Mouse (Mus musculus): ENCODE data around the gene Ccdc50. TPM values are rescaled to one million over a fixed set of nuclear protein-coding genes. Genes with fewer than 3 reads are reported as not detected.

Ccdc50 gene
- polyA plus RNA-seq, 1 experiment, result 28.7 TPM

DNA sequence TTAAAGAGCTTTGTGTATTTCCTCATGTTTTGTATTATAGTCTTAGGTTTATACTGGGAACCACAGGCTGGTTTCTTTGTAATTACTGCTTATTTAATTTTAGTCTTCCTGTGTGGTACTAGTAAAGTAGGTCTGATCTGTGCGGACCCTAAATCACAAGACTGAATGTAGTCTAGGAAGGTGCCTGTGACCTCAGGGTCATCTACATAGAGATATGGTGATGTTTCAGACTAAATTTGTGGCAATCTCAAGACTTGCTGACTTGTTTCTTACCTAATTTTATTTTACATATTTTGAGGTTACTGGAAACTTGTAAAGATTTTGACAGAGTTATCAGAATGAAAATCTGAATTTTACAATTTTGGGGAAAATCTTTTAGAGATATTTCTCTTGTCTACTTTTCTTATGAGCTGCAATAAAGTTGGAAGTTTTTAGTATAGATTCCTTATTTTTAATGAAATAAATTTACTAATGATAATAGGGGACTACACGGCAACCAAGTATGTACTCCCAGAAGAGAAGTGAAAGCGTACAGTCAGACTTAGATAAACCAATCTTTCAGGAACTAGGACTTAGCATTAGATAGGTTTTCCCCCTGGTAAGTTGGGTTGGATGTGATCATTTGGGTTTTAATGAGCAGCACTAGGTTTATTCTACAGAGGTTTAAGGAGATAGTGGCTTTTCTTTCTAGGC is 10.5 kb downstream of the Ccdc50 start:
- no peak for DNase-seq
- 94% methylated on average over 3 of the region's 3 CpGs for WGBS
- H3K27me3 ChIP-seq (ENCODE audit: control insufficient read depth, insufficient read depth, low read length), result no peaks in the 10 kb centered on the region
- no peak overlapping the region for H3K27ac ChIP-seq (ENCODE audit: insufficient read depth, low read length)
- TF ChIP-seq POLR2A (IDR thresholded peaks at IDR 0.05; ENCODE audit: borderline replicate concordance, insufficient read depth, low read length) (no peak), CTCF (IDR thresholded peaks at IDR 0.05; ENCODE audit: borderline replicate concordance, insufficient read depth, low read depth, low read length) (no peak)
- H3K4me1 ChIP-seq (ENCODE audit: control insufficient read depth, insufficient read depth, low read length), result peaks cover 3% of the 10 kb centered on the region; the same call in 1 of the 2 replicates
- no peak overlapping the region for H3K4me3 ChIP-seq (replicated peaks; ENCODE audit: insufficient read depth, low read depth, low read length)

DNA sequence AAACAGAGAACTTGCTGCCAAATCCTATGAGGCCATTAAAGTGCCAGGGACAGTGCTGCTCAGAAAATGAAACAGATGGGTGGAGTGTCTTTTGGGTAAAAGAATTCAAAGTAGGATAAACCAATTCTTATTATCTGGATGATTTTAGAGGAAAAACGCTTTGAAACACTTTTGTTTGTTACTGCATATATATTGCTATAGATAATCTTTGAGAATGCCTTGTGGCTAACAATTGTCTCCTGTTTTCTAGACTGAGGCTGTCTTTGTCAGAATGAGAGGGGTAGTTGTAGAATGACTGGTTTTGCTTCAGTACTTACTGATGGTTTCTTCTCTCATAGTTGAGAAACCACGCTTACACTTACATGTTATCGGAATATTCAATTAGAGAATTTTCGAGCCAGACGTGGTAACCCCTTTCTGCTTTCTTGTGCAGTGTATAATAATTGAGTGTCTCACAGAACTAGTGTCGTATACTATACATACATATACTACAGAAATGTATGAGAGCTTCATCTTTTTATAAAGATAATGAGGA is 11.1 kb downstream of the Ccdc50 start:
- H3K27ac ChIP-seq (ENCODE audit: insufficient read depth, low read length), result no peak overlapping the region
- no peaks in the 10 kb centered on the region; the same call in 1 of the 2 replicates for H3K27me3 ChIP-seq (ENCODE audit: control insufficient read depth, insufficient read depth, low read length)
- 90% methylated on average over 6 of the region's 6 CpGs for WGBS
- H3K4me3 ChIP-seq (replicated peaks; ENCODE audit: insufficient read depth, low read depth, low read length), result no peak overlapping the region
- peak in 1 of 2 experiments; percentile 22 for DNase-seq
- H3K4me1 ChIP-seq (ENCODE audit: control insufficient read depth, insufficient read depth, low read length), result peaks cover 3% of the 10 kb centered on the region; the same call in 1 of the 2 replicates
- no peak for TF ChIP-seq CTCF (IDR thresholded peaks at IDR 0.05; ENCODE audit: borderline replicate concordance, insufficient read depth, low read depth, low read length)
- no peak for TF ChIP-seq POLR2A (IDR thresholded peaks at IDR 0.05; ENCODE audit: borderline replicate concordance, insufficient read depth, low read length)

- Histone ChIP-seq H3K27me3 (ENCODE audit: control insufficient read depth, insufficient read depth, low read length) (no peaks in the 10 kb centered on the region; the same call in 1 of the 2 replicates), H3K4me3 (replicated peaks; ENCODE audit: insufficient read depth, low read depth, low read length) (no peak overlapping the region), H3K4me1 (ENCODE audit: control insufficient read depth, insufficient read depth, low read length) (peaks cover 3% of the 10 kb centered on the region; the same call in 1 of the 2 replicates), H3K27ac (ENCODE audit: insufficient read depth, low read length) (no peak overlapping the region)
- TF ChIP-seq CTCF (IDR thresholded peaks at IDR 0.05; ENCODE audit: borderline replicate concordance, insufficient read depth, low read depth, low read length) (no peak), POLR2A (IDR thresholded peaks at IDR 0.05; ENCODE audit: borderline replicate concordance, insufficient read depth, low read length) (no peak)
- 71% methylated on average over 2 of the region's 2 CpGs for WGBS
- peak in 1 of 2 experiments; percentile 12 for DNase-seq
These were observed 12.9 kb downstream of the Ccdc50 start for GRCm38 (mm10) chr16:27401579-27401978.

- no peak for TF ChIP-seq CTCF (IDR thresholded peaks at IDR 0.05; ENCODE audit: borderline replicate concordance, insufficient read depth, low read depth, low read length)
- no peak for TF ChIP-seq POLR2A (IDR thresholded peaks at IDR 0.05; ENCODE audit: borderline replicate concordance, insufficient read depth, low read length)
- Histone ChIP-seq H3K4me3 (replicated peaks; ENCODE audit: insufficient read depth, low read depth, low read length) (no peak overlapping the region), H3K27ac (ENCODE audit: insufficient read depth, low read length) (no peak overlapping the region), H3K27me3 (ENCODE audit: control insufficient read depth, insufficient read depth, low read length) (no peaks in the 10 kb centered on the region; the same call in 1 of the 2 replicates), H3K4me1 (ENCODE audit: control insufficient read depth, insufficient read depth, low read length) (no peaks in the 10 kb centered on the region)
- DNase-seq, result no peak
These were observed 15.4 kb downstream of the Ccdc50 start for GRCm38 (mm10) chr16:27404107-27404506.

DNA sequence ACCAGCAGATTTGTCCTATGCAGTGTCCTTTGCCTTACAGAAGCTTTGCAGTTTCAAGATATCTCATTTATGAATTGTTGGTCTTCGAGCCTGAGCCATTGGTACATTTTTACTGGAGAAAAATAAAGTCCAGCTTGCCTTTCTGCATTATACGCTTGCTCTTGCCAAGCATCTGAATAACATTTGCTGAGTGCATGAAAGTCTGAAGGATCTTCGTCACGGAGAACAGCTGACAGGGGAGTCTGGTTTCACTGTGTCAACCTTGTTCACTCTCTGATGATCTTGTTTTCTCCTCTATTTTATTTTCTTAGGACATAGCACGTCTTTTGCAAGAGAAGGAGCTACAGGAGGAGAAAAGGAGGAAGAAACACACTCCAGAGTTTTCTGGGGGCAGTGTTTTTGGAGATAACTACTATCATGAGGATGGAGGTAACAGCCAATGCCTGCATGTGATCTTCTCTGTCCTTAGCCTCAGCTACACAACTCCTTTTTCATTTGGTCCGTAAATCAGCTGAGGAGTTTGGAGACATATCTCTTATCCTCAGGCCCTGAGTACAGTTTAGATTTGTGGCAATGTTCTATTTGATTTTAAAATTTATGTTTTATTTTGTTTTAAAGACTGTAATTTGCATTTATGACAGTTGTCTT is 28.4 kb downstream of the Ccdc50 start:
- TF ChIP-seq POLR2A (IDR thresholded peaks at IDR 0.05; ENCODE audit: borderline replicate concordance, insufficient read depth, low read length) (no peak), CTCF (IDR thresholded peaks at IDR 0.05; ENCODE audit: borderline replicate concordance, insufficient read depth, low read depth, low read length) (no peak)
- H3K27me3 ChIP-seq (ENCODE audit: control insufficient read depth, insufficient read depth, low read length), result no peaks in the 10 kb centered on the region
- H3K4me3 ChIP-seq (replicated peaks; ENCODE audit: insufficient read depth, low read depth, low read length), result no peak overlapping the region
- WGBS, result 96% methylated on average over 6 of the region's 6 CpGs
- DNase-seq, result no peak
- H3K4me1 ChIP-seq (ENCODE audit: control insufficient read depth, insufficient read depth, low read length), result no peaks in the 10 kb centered on the region
- H3K27ac ChIP-seq (ENCODE audit: insufficient read depth, low read length), result no peak overlapping the region

GRCm38 (mm10) chr16:27417632-27418031 is 29.0 kb downstream of the Ccdc50 start:
- 88% methylated on average over 3 of the region's 3 CpGs for WGBS
- Histone ChIP-seq H3K4me1 (ENCODE audit: control insufficient read depth, insufficient read depth, low read length) (no peaks in the 10 kb centered on the region), H3K4me3 (replicated peaks; ENCODE audit: insufficient read depth, low read depth, low read length) (no peak overlapping the region), H3K27ac (ENCODE audit: insufficient read depth, low read length) (no peak overlapping the region), H3K27me3 (ENCODE audit: control insufficient read depth, insufficient read depth, low read length) (no peaks in the 10 kb centered on the region)
- DNase-seq, result no peak
- TF ChIP-seq POLR2A (IDR thresholded peaks at IDR 0.05; ENCODE audit: borderline replicate concordance, insufficient read depth, low read length) (no peak), CTCF (IDR thresholded peaks at IDR 0.05; ENCODE audit: borderline replicate concordance, insufficient read depth, low read depth, low read length) (no peak)

DNA sequence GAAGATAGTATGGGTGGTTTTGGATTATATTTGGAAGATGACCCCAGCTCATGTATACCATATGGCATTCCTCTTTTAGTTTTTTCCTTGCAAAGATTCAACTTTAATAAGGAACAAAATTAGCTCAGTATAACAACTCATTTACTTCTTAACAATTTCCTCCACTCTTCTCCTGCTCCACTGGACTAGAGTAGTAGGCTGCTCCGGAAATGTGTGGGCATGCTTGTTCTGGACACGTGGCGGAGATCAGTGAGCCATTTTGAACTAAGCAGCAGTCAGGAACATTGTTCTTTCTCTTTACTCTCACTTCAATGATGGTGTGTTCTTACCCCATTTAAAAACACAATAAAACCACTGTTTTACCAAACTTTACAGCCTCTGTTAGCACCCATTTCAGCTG is 32.3 kb downstream of the Ccdc50 start:
- Histone ChIP-seq H3K4me1 (ENCODE audit: control insufficient read depth, insufficient read depth, low read length) (no peaks in the 10 kb centered on the region), H3K4me3 (replicated peaks; ENCODE audit: insufficient read depth, low read depth, low read length) (no peak overlapping the region), H3K27me3 (ENCODE audit: control insufficient read depth, insufficient read depth, low read length) (no peaks in the 10 kb centered on the region), H3K27ac (ENCODE audit: insufficient read depth, low read length) (no peak overlapping the region)
- 96% methylated on average over 3 of the region's 3 CpGs for WGBS
- no peak for DNase-seq
- TF ChIP-seq CTCF (IDR thresholded peaks at IDR 0.05; ENCODE audit: borderline replicate concordance, insufficient read depth, low read depth, low read length), result no peak
- TF ChIP-seq POLR2A (IDR thresholded peaks at IDR 0.05; ENCODE audit: borderline replicate concordance, insufficient read depth, low read length), result no peak
